Mouse (Mus musculus): ENCODE results near the gene Zfp39.
A peak's percentile ranks its signal among the peaks of the same experiment; 100 is the strongest.
"Not testable (repeated sequence)": the region's sequence is repeated elsewhere in the genome, so short reads cannot be mapped to it uniquely, and the experiment has no call there.

Zfp39 gene

DNA sequence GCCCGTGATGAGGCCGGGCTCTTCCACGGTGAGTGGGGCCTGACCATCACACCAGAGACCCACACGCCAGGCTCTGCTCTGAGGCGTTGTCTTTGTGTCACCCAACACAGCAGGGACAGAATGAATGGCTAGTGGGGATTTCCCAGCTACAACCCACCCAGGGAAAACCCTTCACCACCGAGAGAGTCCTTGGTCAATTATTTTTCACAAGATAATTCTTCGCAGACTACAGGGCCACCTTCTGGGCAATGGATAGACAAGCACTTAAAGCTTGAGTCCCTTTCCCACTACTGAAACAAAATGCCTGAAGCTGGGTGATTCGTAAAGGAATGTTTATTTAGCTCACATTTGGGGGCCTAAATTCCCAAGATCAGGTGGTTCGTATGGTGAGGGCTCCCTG lies 18.4 kb upstream of the Zfp39 start:
- no peak for DNase-seq (ENCODE audit: low spot score)

DNA sequence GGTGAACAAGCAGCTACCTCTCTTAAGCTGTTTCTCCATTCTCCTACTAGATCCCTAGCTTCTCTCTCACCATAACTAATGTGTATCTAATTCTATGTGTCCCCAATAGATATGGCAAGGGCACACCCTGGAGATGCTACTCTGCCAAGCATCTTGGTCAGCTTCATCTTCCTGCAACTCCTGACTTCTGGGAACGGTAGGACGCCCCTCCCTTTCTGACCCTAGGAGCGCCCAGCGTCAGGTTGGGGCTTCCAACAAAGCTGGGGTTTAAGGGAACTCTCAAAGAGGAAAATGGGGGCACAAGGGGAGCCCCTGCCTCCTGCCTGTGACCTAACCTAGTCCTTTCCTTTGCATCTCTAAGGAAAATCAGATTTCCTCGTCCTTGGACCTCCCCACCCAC lies 14.7 kb upstream of the Zfp39 start:
- DNase-seq (ENCODE audit: low spot score) = no peak

DNA sequence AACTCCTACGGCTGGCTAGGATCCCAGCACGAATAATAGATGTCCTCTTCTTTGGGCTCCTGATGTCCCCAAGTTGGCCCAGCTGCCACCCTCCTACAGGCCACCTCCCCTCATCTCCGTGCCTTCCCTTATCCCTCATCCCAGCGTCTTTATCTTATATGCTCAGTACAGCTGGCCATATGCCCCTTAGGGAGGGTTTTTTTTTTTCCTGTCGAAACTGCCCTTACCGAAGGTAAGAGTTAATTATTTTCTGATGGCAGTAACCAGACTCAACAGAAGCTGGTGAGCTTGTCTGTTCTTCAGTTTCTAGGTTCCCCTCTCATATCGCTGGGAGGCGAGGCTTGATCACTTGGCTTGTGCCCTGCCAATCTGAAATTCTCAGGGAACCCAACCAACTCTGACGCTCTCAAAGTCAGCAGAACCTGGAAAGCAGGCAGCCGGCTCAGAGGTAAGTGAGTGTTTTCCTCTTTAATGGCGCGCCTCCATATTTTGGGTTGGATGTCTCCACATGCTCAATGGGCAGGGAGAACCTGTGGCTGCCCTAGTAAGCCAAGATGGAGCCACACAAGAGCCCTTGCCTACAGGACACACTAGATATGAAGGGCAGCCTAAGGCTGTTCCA lies 13.8 kb upstream of the Zfp39 start, which contains the start of gene Btnl10:
Gene Btnl10, plus strand, starts transcription at position 164 of the 622 bp plus-strand sequence.
- no peak for DNase-seq (ENCODE audit: low spot score)

DNA sequence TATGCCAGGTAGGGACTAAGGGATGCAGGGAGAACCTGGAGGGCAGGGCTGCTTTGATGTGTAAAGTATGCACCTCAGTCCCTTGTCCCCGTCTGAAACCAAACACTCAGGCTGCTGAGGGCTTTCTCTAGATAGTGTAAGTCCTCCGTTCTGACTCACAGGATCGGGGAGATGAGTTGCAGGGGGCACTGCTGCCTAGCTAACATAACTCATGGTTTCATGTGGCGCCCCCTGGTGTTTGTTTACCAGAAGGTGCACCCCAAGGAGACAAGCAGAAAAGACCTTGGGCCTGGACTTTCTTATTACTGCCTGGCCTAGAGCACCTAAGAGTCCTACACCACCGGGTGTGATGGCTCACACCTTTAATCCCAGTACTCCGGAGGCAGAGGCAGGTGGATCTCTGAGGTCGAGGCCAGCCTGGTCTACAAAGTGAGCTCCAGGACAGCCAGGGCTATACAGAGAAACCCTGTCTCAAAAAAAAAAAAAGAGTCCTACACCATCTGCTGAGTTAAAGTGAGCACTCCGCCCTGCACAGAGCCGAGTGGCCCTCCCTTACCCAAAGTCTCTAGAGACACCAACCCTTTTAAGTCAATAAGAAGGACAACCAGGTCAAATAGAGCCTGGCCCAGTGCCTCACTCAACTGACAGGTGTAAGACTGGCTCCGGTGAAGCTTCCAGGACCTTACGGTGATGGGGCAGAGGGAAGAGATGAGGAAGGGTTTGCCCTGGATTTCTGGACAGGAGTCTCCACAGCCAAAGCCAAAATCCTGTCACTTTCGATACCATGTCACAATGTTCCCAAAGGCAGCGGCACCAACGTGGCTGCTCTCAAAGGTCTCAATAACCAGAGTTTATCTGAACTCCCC lies 13.1 kb upstream of the Zfp39 start:
- no peak for DNase-seq (ENCODE audit: low spot score)

DNA sequence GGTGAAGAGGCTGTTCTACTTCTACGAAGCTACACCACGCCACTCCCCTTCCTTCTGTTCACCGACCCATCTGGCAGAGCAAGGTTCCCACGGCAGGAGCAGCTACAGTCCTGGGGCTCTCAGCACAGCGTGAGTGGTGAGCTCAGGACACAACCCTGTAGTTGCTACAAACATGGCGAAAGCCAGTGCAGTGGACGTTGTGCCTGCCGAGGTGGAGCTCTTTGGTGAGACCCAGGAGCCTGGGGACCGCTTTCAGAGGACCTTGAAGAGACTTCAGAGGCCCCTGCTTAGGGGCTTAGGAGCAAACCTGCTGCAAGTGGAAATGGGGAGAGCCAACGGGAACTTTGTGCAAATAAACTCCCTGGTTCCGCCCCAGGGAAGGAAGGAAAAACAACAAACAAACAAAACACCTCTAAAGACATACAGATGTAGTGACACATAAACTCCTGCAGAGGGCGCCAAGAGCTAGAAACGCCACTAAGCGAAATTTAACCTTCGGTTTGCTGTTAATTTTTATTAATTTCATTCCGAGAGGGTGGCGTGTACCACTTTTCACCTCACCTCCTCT lies 10.5 kb upstream of the Zfp39 start:
- no peak for DNase-seq (ENCODE audit: low spot score)

DNA sequence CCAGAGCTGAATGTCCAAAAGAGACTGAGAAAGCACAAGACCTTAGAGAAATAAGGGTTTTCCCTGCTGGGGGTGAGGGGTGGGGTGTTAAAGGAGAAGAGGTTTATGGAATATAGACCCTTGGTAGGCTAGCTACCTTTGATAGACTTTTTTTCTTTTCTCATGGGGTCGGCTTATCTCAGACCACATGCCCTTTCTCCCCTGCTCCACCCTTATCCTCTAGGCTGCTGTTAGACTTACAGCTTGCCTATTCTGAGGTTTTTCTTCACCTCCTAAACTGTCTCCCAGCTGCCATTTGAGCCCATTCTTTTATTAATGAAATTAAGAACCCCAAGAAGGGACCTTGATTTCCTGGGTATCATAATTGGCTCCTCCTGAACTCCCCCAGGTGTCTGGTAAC lies 9.8 kb upstream of the Zfp39 start:
- DNase-seq (ENCODE audit: low spot score) = no peak

DNA sequence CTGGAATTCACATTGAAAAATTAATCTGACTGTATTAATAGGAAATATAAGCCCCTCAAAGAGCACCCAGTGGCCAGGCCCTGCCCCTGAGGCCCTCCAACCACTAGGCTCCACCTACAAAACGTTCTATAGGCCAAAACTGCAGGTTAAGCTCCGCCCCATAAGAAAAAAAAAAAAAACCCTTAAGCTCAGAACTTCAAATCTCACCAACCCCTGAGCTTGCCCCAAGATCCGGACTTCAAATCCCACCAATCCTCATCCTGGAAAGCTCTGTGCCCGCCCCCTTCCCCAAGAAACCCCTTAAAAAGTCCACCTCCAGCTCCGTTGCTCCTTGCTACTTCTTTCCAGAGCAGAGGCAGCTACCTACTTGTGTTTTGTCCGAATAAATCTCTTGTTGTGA lies 813 bp upstream of the Zfp39 start:
- no peak for DNase-seq (ENCODE audit: low spot score)

DNA sequence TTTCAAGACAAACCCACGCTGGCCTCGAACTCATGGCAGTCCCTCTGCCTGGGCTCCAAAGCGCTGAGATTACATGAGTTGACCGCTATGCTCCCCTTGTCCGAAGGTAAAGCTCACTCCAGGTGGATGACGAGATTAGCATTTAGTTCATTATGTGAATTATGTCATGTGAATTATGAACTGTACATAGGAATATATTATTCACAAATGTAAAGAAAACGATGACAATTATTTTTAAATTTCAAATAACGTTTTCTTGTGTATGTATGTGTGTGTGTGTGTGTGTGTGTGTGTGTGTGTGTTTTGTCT lies 339 bp upstream of the Zfp39 start:
- no peak for DNase-seq (ENCODE audit: low spot score)

DNA sequence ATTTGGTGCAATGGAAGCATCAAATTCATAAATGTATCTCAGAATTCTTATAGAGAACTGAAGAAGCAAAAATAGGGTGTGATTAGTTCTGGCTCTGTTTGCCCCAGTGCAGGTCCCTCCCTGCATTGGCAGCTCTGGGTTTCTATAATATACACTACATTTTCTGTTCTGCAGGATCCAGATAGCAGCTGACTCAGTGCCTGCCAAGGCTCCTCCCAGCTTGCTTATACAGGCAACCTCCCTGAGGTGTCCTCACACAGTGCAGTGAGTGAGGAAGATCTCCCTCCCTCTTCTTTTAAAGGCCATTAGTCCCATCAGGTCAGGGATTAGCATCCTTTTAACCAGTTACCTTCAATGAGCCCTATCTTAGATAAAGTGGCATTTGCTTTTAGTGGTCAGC lies 2.9 kb downstream of the Zfp39 start:
- DNase-seq (ENCODE audit: low spot score) = no peak

DNA sequence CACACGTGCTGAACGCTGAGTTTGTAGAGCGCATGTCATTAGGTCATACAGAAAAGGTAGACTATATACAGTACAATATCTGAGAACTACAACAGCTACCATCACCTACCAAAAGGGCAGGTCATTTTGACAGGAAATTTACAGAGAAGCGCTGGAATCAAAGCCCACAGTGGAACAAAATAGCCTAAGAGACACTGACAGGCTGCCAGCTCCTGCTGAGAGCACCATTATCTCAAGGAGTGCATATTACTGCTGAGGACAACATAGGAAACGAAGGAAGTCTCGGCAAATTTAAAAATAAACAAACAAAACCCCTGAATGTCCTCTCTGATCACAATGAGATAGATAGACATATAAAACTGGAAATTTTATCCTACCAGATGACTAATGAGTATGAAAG lies 6.5 kb downstream of the Zfp39 start:
- no peak for DNase-seq (ENCODE audit: low spot score)

DNA sequence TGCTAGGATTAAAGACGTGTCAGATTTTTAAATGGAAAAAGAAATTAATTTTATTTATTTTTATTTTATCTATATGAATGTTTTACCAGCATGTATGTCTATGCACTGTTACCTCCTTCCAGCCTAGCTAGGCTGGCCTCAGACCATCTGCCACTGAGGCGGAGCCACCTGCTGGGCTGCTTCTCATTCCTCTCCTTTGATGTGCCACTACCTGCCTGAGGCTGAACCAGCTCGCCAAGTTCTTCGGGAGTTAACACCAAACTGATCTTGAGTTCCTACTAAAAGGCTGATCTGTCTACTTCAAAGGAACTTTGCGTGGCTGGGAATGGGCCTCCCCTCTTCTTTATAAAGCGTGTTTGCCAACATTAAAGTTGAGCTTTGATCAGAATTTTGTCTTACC lies 9.6 kb downstream of the Zfp39 start:
- DNase-seq (ENCODE audit: low spot score) = no peak

DNA sequence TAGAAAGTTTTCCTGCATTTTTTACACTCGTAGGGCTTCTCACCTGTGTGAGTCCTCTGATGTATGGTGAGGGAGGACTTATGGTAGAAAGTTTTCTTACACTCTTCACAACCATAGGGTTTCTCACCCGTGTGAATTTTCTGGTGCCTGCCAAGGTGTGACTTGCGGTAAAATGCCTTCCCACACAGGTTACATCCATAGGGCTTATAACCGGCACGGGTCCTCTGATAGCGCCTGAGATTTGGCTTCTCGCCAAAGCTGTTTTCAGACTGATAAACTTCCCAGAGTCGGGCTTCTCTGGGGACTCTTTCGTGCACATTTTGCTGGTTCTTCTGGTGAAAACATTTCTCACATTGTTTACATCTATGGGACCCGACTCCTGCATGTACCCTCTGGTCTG lies 13.5 kb downstream of the Zfp39 start:
- no peak for DNase-seq (ENCODE audit: low spot score)

DNA sequence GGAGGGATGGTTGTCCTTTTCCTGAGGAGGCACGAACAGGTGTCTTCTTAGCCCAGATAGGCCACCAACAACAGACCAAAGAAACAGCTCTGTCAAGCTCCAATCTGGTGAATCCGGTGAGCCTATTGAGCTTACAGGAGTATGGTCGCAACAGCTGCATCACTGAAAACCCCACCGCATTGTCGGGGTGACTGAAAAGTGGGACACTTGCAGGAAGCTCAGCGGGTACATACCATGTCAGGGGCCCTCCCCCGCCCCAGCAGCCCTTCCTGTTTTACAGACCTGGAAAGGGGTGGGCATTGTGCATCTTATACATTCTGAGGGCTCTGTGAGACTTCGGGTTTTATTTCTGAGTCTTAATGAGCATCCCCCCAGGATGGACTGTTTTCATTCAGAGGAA lies 20.3 kb downstream of the Zfp39 start:
- DNase-seq (ENCODE audit: low spot score) = no peak

DNA sequence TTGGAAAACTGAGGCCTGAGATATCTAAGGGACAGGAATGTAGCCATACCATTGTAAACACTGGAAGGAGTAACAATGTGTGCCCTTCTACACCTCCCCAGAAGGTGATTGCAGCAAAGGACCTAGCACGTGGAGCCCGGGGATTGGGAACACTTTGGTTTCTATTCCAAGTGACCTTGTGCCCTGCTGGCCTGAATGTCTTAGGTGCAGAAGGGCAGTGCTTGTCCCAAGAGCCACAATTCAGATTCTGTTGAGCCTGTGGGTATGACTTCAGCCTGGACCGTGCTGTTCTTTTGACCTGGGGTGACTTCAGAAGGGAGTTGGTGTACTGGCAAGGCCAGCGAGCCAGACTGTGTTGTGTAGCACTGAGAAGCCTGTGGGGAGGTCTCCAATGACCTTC lies 33.1 kb downstream of the Zfp39 start:
- no peak for DNase-seq (ENCODE audit: low spot score)

DNA sequence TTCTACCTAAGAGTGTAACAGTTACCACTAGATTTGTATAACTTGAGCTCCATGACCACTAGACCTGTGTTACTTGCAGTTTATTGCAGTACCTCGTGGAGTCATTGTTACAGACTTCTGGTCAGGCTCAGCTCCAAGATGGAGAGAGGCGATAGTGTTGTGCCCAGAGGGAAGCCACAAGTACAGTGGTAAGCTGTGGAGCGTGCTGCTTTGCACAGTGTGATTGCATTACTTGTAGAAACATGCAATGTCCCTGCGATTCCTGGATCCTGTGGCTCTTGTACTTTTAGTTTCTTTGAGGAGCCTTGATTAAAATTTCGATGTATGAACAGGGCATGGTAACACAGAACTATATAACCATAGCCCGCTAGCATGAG lies 36.1 kb downstream of the Zfp39 start:
- DNase-seq (ENCODE audit: low spot score) = no peak

DNA sequence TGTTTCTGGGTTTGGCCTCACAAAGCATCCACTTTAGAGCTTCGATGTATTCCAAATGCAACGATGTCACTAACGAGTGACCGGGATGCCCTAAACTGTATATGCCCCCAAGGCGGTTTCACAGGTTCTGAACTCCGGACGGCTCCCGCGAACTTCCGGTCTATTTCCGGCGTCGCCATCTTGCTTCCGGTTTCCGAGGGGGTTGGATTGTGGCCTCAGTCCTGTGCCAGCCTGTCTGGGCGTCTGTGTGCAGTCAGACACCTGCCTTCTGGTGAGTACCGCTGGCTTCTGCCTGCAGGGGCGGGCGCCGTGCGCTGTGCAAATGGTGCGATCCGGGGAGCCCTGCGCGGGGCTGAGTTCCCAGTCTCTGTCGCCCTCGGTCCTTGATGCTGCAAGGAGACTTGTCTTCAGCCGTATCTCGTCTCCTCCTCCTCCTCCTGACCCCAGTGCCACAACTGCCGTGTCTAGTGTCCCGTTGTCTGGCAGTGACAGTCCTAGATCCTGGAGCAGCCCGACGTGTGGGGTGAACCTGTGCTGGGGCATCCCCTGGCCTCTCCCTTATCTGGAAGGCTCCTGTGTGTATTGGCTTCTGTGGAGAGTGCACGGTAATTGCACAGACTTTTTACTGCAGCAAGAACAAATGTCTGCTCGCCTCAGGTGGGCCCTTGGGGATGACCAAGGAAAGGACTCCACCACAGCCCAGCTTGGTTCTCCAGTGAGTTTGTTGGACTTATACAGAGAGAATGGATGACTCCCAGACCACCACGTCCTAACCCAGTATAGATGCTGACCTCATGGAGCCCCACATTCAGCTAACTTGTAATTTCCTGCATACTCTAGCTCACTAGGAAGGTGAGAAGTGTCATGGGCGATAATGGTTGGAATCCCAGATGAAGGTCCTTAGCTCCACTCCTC lies 36.7 kb downstream of the Zfp39 start, which contains the start of gene 2810021J22Rik:
Gene 2810021J22Rik, plus strand, starts transcription at position 178 of the 915 bp plus-strand sequence.
- peak; percentile 79 for DNase-seq (ENCODE audit: low spot score)

DNA sequence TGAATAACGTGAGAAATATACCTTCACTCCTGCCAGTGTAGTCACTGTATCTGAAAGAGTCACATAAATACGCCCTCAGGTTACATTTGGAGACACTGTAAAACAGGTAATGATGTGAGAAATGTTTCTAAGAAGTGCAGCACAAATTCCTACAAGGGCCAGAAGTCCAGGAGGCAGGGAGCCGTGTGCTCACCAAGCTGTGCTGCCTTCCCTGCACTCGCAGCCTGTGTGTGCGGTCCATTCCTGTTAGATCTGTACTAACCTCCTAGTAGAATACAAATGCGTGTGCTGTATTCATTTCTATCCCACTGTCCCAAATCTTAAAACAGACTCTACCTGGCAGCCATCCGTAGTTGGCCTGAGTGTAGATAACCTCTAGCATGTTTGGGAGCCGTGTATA lies 43.3 kb downstream of the Zfp39 start:
- no peak for DNase-seq (ENCODE audit: low spot score)

DNA sequence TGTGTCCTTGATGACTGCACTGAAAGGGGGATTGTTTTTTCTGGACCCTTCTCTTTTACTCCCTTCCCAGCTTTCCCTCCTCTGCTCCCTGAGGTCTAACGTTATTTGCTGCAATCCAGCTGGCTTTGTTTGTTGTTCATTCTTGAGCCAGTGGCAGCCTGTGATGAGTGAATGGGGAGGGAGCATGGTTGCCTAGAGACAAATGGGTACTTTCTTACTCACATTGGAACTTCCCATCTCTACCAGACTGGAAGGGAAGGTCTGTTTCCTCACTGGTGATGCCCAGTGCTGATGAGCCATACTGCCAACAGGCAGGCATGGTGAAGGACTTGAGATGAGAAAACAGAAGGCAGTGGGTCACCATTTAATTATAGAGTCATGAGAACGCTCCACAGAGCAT lies 54.3 kb downstream of the Zfp39 start:
- DNase-seq (ENCODE audit: low spot score) = no peak

DNA sequence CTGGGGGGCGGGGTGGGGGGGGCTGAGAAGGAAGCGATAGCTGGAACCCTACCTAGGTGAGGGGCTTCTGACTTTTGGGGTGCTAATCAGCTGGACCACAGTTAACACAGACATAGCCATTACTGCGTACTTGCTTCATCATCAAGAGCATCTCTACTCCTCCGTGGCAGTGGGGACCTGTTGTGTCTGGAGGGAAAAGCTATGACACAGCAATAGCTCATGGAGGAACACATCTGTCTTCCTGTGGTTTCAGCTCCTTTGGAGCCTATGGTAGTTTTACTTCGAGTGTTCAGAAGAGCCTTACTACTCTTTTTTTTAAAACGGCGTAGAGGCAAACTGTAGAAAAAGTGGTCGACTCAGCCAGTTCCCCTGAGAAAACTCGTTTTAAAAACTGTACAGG lies 56.4 kb downstream of the Zfp39 start:
- no peak for DNase-seq (ENCODE audit: low spot score)

DNA sequence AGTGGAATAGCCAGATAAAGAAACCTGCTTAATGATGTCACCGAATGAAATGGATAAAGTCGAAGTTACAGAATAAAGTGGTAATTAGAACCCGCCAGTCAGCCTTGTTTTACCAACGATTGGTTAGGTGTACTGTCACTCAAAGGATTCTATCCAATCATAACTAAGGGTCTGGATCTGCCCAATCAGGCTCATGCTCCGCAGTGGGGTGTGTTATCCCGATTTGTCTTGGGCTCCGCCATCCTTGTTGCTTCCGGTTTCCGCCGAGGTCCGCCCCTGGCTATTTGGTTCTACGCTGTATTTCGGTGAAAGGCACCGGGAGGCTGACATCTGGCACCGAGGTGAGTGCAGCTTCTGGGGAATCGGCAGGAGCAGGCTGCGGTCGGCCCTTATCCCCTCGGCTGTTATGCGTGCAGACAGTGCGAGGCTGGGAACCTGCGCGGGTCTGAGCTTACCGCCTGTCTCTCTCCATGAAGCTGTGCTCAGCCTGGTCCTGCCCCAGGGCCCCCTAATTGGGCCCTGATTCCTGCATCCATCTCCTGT lies 57.0 kb downstream of the Zfp39 start, which contains the start of gene Gm12258:
Gene Gm12258, plus strand, starts transcription at position 240 of the 543 bp plus-strand sequence.
- peak; percentile 97 for DNase-seq (ENCODE audit: low spot score)

DNA sequence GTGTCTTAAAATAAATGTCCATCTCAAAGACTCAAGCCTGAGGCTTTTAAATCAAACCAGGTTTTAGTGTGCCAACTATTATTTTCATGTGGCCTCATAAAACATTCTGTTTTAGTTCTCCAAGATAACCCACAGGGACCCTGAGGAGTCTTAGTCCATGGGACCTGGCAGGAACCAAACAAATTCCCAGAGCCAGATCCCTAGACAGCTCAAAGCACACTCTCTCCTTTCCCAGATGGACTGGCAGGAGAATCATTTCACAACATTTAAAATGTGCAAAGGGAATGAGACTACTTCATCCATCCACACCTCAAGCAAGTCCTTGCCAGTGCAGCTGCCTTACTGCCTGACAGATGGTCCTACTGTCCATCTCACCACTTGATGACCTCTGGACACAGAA lies 65.1 kb downstream of the Zfp39 start, which contains the start of gene Olfr311:
Gene Olfr311, plus strand, starts transcription at position 301 of the 400 bp plus-strand sequence.
- DNase-seq (ENCODE audit: low spot score) = not testable (repeated sequence)

Data from layer of hippocampus, adult 11-12 months (tissue).